Mouse (Mus musculus) layer of hippocampus, postnatal 25 days (tissue): Measurements from ENCODE around the gene Cyp4f37. TPM values are rescaled to one million over a fixed set of nuclear protein-coding genes. Genes with fewer than 3 reads are reported as not detected.
A peak's percentile ranks its signal among the peaks of the same experiment; 100 is the strongest.

Source experiments
- DNase-seq, 2 experiments: peaks; one replicate each; pipeline ENCODE4 v3.0.0; 2022; ENCODE audit warnings: mixed read lengths in 2 of 2, low spot score in 1 of 2; ENCODE audit errors: extremely low spot score in 1 of 2
- total RNA-seq, 2 experiments: library from RNA; stranded (reverse); gene quantifications; 2 replicates each; pipeline ENCODE4 v1.2.3; 2021

Cyp4f37 gene
- total RNA-seq, 2 experiments from 2014 or later = not detected

GRCm38 (mm10) chr17:32680404-32680803 lies 59.3 kb downstream of the Cyp4f37 start:
- peak in 1 of 2 experiments; percentile 63 for DNase-seq

DNA sequence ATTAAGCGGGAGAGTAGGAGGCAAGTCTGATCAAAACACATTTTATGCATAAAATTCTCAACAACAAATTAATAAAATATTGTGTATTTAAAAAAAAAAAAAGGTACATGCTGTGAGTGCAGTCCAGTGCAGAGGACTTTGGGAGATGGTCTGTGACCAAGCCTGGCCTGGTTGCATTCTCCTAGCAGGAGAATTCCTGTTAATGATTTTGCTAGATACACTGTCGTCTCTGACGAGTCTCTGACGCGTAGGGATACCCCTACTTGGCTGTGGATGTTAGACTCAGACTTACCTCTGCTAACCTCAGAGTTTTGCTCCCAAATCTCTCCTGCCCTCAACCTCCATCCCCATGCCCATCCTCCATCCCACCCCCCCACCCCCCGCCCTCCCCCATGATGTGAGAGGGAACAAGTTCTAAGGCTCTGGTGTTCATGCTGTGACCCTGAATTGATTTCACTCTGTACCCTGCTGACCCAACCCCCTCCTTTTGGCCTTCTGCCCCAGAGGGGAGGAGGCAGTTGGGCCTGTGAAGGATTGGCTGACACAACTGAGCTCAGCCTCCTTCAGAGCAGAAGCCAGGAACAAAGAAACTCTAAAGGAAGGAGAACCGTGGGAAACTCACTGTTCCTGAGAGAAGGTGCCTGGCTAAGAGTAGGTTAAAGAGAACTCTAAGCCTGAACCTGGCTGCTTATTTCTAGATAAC lies 64.1 kb downstream of the Cyp4f37 start, which contains the start of gene Cyp4f15:
TSS of gene Cyp4f15 (plus strand) at position 580 of the 703 bp plus-strand sequence.
- DNase-seq = peak; percentile 12 to 27

Other genes starting within 250 kb of the Cyp4f37 start
- 10 to 100 TPM; 48.3 to 57.7 TPM for gene Wiz, start 231.9 kb upstream of the Cyp4f37 start, total RNA-seq
- 1 to 10 TPM; 2.9 to 3.4 TPM for gene Rasal3, start 217.7 kb upstream of the Cyp4f37 start, total RNA-seq
- not detected for gene Pglyrp2, start 197.1 kb upstream of the Cyp4f37 start, total RNA-seq
- not detected for gene Cyp4f39, start 168.6 kb upstream of the Cyp4f37 start, total RNA-seq
- gene Cyp4f17, start 115.3 kb upstream of the Cyp4f37 start, total RNA-seq = 1 to 10 TPM; 3.4 to 6.0 TPM
- 10 to 100 TPM in 1 of 2 experiments, 1 to 10 TPM in 1; 7.0 to 10.3 TPM for gene Cyp4f16, start 84.8 kb upstream of the Cyp4f37 start, total RNA-seq
- not detected for gene Cyp4f40, start 37.6 kb downstream of the Cyp4f37 start, total RNA-seq
- gene Cyp4f15, start 64.3 kb downstream of the Cyp4f37 start, total RNA-seq = 10 to 100 TPM; 16.1 to 20.0 TPM
- 10 to 100 TPM; 85.9 to 88.6 TPM for gene Zfp871, start 167.0 kb downstream of the Cyp4f37 start, total RNA-seq
- 1 to 10 TPM; 6.2 to 6.7 TPM for gene Zfp811, start 188.6 kb downstream of the Cyp4f37 start, total RNA-seq
- gene Zfp799, start 209.0 kb downstream of the Cyp4f37 start, total RNA-seq = 10 to 100 TPM; 29.0 to 29.2 TPM